Mouse (Mus musculus) testis, adult 2 months (tissue): Measurements from ENCODE around the gene Plcxd3.

Experiments
- CTCF ChIP-seq: fragments of 200-500 bp; IDR thresholded peaks from 2 replicates; pipeline ENCODE4 v1.5.1; 2012; ENCODE audit warnings: low read depth, mild to moderate bottlenecking, inconsistent platforms, low read length, moderate library complexity; ENCODE audit not compliant: control insufficient read depth, insufficient read depth, insufficient replicate concordance
- POLR2A ChIP-seq: fragments of 200-500 bp; IDR thresholded peaks from 2 replicates; pipeline ENCODE4 v1.6.1; 2012; ENCODE audit warnings: low read depth, mild to moderate bottlenecking, inconsistent platforms, low read length, moderate library complexity; ENCODE audit not compliant: control insufficient read depth

GRCm38 (mm10) chr15:4367801-4368200 lies 7.5 kb upstream of the Plcxd3 start:
- TF ChIP-seq CTCF = no peak
- no peak for TF ChIP-seq POLR2A
